Mouse (Mus musculus): ENCODE measurements around the gene Ranbp17. TPM values are rescaled to one million over a fixed set of nuclear protein-coding genes. Genes with fewer than 3 reads are reported as not detected.

Ranbp17 gene
- polyA plus RNA-seq (2012; rRNA removed): 5.8 and 6.5 TPM in 2 replicates

DNA sequence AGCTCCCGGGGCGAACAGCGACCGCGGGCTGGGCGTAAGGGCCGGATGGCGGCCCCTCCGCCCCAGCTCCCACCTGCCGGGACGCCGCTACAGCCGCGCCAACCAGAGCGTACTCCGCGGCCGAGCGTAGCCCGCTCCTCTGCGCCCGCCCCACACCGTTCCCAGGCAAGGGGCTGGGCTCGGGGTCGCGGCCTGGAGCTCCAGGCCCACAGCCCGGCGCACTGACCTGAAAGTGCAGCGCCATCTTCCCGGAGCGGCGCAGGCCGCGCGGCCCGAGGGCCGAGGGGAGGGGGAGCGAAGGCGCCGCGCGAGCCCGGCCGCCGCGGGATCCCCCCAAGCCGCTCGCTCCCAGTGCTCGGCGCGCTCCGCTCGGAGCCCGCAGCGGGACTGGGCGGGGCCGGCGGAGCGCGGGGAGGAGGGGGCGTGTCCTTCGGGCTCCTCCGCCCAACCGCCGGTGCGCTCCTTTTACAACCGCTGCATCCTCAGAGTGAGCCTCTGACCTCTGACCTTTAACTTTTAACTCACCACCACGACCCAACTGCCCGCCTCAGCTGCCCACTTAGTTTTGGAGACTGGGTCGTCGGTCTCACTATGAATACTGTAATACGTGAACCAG is at the start of gene Ranbp17:
Gene Ranbp17, minus strand, starts transcription at position 371 of the 616 bp plus-strand sequence.

DNA sequence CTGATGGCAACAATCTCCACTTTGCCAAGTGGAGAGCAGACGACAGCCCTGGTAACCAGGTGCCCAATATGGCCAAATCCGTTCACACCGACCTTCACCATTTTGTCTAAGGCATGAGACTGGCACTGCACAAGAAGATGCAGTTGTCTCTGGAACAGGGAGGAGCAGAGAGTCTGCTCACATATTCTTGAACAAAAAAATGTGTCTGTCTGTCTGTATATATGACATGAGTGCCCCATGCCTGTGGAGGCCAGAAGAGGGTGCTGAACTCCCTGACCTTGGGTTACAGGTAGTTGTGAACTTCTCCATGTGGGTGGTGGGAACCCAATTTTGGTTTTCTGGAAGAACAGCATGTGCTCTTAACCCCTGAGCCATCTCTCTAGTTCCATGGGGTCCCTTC is 236.9 kb downstream of the Ranbp17 start, which contains the start of gene Gm12117:
Gene Gm12117, minus strand, starts transcription at position 101 of the 400 bp plus-strand sequence.

DNA sequence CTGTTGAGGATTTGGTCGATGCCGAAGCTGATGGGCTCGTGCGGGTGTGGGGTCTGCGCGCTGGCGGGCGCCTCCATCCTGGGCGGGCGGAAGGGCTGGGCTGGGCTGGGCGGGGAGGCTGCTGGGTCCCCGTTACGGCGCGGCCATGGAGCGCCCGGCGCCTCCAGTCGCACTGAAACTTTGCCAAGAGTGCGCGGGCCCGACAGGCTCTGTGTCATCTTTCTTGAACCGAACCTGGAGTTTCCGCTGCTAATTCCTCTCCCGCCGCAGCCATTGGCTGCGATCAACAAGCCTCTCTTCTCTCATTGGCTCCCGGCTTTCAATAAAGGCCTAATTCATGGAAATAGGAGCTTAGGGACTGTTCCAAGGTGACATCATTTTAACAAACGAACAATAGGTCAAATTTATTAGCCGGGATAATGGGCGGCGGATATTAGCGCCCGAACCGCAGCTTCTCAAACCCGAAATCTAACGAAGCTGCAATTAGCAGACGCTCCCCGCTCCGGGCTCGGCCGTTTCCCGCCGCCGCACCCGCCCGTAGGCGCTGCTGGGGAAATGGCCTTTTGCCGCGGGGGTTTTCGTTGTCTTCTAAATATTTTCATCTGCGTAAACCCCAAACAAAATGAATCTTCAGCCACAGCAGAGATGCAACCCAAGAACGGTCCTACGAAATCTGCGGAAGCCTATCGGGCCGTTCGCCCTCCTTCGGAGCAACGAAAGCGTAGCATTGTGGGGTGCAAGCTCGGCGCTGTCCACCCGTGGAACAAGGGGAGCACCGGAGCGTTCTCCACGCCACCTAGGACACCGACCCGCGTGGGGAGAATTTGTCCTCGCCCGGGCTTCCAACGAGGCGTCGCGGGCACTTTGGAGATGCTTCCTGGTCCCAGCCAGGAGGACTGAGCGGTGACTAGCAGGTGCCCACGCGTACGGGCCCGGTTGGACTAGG is 309.9 kb downstream of the Ranbp17 start, which contains the start of gene Tlx3:
Gene Tlx3, minus strand, starts transcription at position 207 of the 946 bp plus-strand sequence.

DNA sequence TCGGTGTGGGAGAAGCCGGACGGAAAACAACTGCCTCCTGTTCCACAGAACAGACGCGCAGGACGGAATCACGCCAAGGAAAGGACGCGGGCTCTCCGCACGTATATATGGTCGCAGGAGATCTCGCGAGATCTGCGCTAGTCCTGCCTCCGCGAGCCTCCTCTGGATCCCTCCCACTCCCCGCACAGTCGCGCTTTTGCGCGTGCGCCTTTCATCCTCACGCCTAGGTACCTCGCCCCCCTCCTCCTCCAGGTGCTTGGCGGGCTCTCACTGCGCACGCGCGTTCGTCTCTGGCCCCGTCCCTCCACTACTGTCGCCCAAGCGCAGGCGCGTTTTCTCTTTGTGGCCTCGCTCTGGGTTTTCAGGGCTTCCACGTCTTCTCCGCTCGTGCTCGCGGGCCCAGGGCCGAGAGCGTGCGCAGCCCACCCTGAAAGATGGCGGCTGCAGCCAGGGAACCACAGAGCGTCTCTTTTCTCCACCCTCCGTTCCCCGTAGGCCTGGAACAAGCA is 350.5 kb downstream of the Ranbp17 start, which contains the start of gene Npm1:
Gene Npm1, minus strand, starts transcription at position 209 of the 509 bp plus-strand sequence.

Other genes with a start within 250 kb of the Ranbp17 start
- gene Gm12117, start 237.0 kb downstream of the Ranbp17 start, polyA plus RNA-seq (2012; rRNA removed): 0.09 and 0.22 TPM in 2 replicates
- gene Gabrp, start 65.2 kb upstream of the Ranbp17 start, polyA plus RNA-seq (2012; rRNA removed): 0.01 and 0.39 TPM in 2 replicates
- not detected in 2 replicates for gene D130052B06Rik, start 85.6 kb upstream of the Ranbp17 start, polyA plus RNA-seq (2012; rRNA removed)